Mouse (Mus musculus) brain, embryonic 14.5 days (tissue): ENCODE results near the gene Mdga2. TPM values are rescaled to one million over a fixed set of nuclear protein-coding genes. Genes with fewer than 3 reads are reported as not detected.

Experiments used
- DNase-seq: peaks from one replicate; pipeline ENCODE4 v3.0.0-alpha.2; 2011; ENCODE audit warnings: low read depth
- CTCF ChIP-seq: fragments of 200-500 bp; IDR thresholded peaks from 2 replicates; pipeline ENCODE4 v1.5.1; 2012; ENCODE audit warnings: inconsistent platforms, mild to moderate bottlenecking, moderate library complexity, borderline replicate concordance; ENCODE audit not compliant: insufficient read depth, insufficient read length; ENCODE audit errors: extremely low read depth
- POLR2A ChIP-seq: fragments of 200-500 bp; IDR thresholded peaks from 2 replicates; pipeline ENCODE4 v1.6.1; 2012; ENCODE audit warnings: mild to moderate bottlenecking, inconsistent platforms, borderline replicate concordance; ENCODE audit not compliant: poor library complexity, insufficient read depth, insufficient read length, severe bottlenecking; ENCODE audit errors: extremely low read depth
- polyA plus RNA-seq: library from polyadenylated mRNA; depleted of rRNA; stranded (reverse); fragments of >200 nt; gene quantifications from 2 replicates; pipeline ENCODE4 v1.2.3, GENCODE M21; 2012

Gene Mdga2
- polyA plus RNA-seq, 1 experiment, result 21.9 TPM

DNA sequence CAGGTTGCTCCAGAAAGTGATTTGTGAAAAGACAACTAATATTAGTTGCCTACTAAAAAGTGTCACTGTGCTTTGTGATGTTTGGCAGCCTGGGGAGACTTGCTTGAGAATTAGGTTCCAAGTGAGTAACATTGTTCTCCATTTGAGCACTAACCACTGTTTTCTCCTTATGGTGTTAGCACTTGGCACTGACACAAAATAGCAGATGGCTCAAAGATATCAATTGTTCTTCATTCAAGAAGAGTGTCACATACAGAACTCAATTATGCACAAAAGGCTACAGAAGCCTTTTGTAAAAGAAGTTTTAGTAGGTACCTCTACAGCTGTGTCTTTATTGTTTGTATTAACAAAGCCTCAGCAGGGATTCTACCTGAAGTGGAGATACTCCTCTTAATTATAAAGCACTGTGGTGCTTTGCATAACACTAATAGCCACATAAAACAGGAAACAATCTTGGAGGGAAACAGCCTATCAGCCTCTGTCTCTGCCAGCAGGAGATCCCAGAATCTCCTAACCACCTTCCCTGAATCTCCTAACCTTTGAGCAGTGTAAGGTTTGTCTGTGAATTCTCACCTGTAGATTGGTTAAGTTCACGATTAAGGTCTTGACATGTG is 630.6 kb downstream of the Mdga2 start:
- TF ChIP-seq CTCF (no peak), POLR2A (no peak)
- peak; percentile 71 for DNase-seq

DNA sequence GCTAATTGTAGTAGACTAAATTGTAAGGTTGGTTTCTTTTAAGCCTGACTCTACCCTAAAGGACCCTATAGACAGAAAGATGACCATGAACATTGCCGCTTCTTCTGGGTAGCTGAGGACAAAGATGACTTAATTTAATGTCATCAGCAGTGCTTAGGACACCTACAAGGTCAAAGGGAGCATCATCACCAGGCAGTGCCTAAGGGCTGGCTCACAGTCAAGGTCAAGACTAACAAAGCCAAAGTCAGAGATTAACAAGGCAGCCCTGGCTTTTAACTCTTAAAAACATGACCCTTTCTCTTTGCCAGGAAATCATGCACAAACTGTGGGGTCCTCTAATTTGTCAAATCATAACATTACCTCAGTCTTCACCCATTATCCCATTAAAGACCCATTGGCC is 657.0 kb downstream of the Mdga2 start:
- DNase-seq, result no peak
- no peak for TF ChIP-seq POLR2A
- no peak for TF ChIP-seq CTCF

- no peak for TF ChIP-seq POLR2A
- TF ChIP-seq CTCF, result no peak
- DNase-seq, result peak; percentile 75
These were observed 665.5 kb downstream of the Mdga2 start for GRCm38 (mm10) chr12:66556846-66557245.

GRCm38 (mm10) chr12:66556178-66556820 is 666.0 kb downstream of the Mdga2 start:
- TF ChIP-seq CTCF (no peak), POLR2A (no peak)
- DNase-seq, result peak; percentile 54

DNA sequence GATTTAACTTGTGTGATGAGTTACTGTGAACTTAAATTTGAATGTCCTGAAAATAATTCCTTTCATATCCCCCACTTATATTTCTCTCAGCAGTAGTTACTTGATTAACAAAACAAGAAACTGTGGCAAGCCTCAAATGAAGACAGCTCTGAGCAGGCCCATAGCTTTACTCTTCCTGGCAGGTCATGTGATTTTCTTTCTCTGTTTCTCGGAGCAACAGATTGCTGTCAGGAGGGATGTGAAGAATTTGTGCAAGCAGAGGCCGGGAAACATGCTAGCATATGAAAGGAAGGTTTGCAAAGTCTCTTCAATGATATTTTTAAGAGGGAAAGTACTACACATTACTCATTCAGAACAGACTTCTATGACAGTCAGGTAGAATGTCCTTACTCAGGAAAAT is 697.4 kb downstream of the Mdga2 start:
- TF ChIP-seq POLR2A, result no peak
- no peak for TF ChIP-seq CTCF
- peak; percentile 35 for DNase-seq

- DNase-seq, result no peak
These were observed 723.1 kb downstream of the Mdga2 start for GRCm38 (mm10) chr12:66499258-66499657.

GRCm38 (mm10) chr12:66470868-66471267 is 751.5 kb downstream of the Mdga2 start:
- DNase-seq, result peak; percentile 91
- TF ChIP-seq CTCF (no peak), POLR2A (no peak)

More at GRCm38 (mm10) chr12:66499258-66499657, 723.1 kb downstream of the Mdga2 start:
- TF ChIP-seq CTCF (no peak), POLR2A (no peak)

DNA sequence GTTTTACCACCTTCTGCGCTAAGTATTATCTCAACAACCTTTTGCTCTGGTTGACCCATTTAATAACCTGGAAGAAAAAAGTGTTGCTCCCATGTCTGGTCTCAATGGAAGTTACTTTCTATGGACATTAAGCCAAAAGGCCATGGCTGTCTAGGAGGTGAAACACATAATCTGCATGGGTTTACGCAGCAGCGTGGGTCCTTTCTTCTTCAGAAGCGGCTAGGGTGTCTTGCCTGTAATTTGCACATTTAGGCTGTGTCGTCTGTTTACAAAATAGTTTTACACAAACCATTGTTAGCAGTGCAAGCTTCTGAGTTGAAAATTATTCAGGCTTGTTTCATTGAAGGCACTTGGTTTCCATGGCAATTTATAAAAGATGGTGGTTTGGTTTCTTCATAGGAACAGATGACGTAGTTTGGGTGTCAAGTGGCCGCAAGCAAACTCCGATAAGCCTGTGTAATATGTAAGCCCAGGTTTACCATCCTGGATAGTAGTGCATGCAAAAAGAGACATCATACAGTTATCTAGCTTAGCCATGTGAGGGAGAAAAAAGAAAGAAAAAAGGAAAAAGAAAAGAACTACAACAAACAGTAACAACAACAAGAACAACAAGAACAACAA is 752.0 kb downstream of the Mdga2 start:
- peak; percentile 80 for DNase-seq
- TF ChIP-seq POLR2A, result no peak
- no peak for TF ChIP-seq CTCF

DNA sequence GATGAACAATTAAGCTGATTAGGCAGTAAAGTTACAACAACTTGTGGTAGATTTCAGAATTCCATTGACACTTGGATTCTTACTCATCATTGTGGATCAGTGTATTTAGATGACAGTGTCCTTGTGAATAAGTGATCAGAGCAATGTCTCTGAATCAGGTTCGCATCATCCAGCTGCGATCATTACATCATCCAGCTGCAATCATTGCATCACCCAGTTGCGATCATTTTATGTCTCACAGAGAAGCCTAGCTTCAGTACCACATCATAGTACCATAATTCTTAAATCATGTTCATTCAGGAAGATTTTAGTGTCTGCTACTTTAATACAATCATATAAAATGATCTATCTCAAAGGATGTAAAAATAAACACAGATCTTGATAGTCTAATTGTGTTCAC is 756.8 kb downstream of the Mdga2 start:
- no peak for DNase-seq
- TF ChIP-seq CTCF (no peak), POLR2A (no peak)

- peak; percentile 48 for DNase-seq
- TF ChIP-seq POLR2A, result no peak
- no peak for TF ChIP-seq CTCF
These were observed 779.0 kb downstream of the Mdga2 start for GRCm38 (mm10) chr12:66443340-66443739.
